Mouse (Mus musculus) cerebellum, adult 11 months (tissue): ENCODE measurements around the gene Lgals4.

ENCODE experiments used
- DNase-seq: peaks from one replicate; pipeline ENCODE4 v3.0.0; 2022

The Lgals4 gene

GRCm38 (mm10) chr7:28808957-28809393 is 24.7 kb upstream of the Lgals4 start:
- DNase-seq, result peak; percentile 95

GRCm38 (mm10) chr7:28809401-28810089 is 24.1 kb upstream of the Lgals4 start:
- DNase-seq, result peak; percentile 65

GRCm38 (mm10) chr7:28810107-28811066 is 23.3 kb upstream of the Lgals4 start:
- DNase-seq, result peak; percentile 98

GRCm38 (mm10) chr7:28811228-28811627 is 22.4 kb upstream of the Lgals4 start:
- peak; percentile 91 for DNase-seq

- DNase-seq, result no peak
Observed at GRCm38 (mm10) chr7:28811640-28812275, 21.9 kb upstream of the Lgals4 start.

- DNase-seq, result no peak
Observed at GRCm38 (mm10) chr7:28812436-28812835, 21.2 kb upstream of the Lgals4 start.

GRCm38 (mm10) chr7:28812949-28813348 is 20.7 kb upstream of the Lgals4 start:
- no peak for DNase-seq

GRCm38 (mm10) chr7:28814306-28815034 is 19.2 kb upstream of the Lgals4 start:
- no peak for DNase-seq

- no peak for DNase-seq
Observed at GRCm38 (mm10) chr7:28815230-28815629, 18.4 kb upstream of the Lgals4 start.

- no peak for DNase-seq
Observed at GRCm38 (mm10) chr7:28816201-28816600, 17.5 kb upstream of the Lgals4 start.

GRCm38 (mm10) chr7:28816920-28817319 is 16.7 kb upstream of the Lgals4 start:
- DNase-seq, result no peak

GRCm38 (mm10) chr7:28817524-28817923 is 16.1 kb upstream of the Lgals4 start:
- no peak for DNase-seq

GRCm38 (mm10) chr7:28817957-28818356 is 15.7 kb upstream of the Lgals4 start:
- no peak for DNase-seq

GRCm38 (mm10) chr7:28818436-28818835 is 15.2 kb upstream of the Lgals4 start:
- no peak for DNase-seq

GRCm38 (mm10) chr7:28818861-28819452 is 14.7 kb upstream of the Lgals4 start:
- no peak for DNase-seq

- DNase-seq, result no peak
Observed at GRCm38 (mm10) chr7:28819571-28819970, 14.1 kb upstream of the Lgals4 start.

GRCm38 (mm10) chr7:28820358-28821260 is 13.0 kb upstream of the Lgals4 start:
- no peak for DNase-seq

GRCm38 (mm10) chr7:28821261-28821831 is 12.3 kb upstream of the Lgals4 start:
- DNase-seq, result no peak

- DNase-seq, result no peak
Observed at GRCm38 (mm10) chr7:28822556-28822955, 11.1 kb upstream of the Lgals4 start.

- DNase-seq, result no peak
Observed at GRCm38 (mm10) chr7:28822993-28823903, 10.4 kb upstream of the Lgals4 start.
